Mouse (Mus musculus) layer of hippocampus, postnatal 36 days (tissue): ENCODE measurements around the gene Fsd2. TPM values are rescaled to one million over a fixed set of nuclear protein-coding genes. Genes with fewer than 3 reads are reported as not detected.

ENCODE experiments used
- total RNA-seq, 2 experiments: library from RNA; stranded (reverse); gene quantifications; 2 replicates each; pipeline ENCODE4 v1.2.3; 2021

Gene Fsd2
- total RNA-seq, 2 experiments from 2014 or later = 0.33 to 0.35 TPM

Other genes starting within 250 kb of the Fsd2 start
- gene Rps17, start 221.7 kb downstream of the Fsd2 start, total RNA-seq = 100 to 1,000 TPM; 546 to 562 TPM
- 100 to 1,000 TPM; 108 to 115 TPM for gene Cpeb1, start 111.5 kb downstream of the Fsd2 start, total RNA-seq
- 100 to 1,000 TPM; 163 to 170 TPM for gene Ap3b2, start 73.0 kb downstream of the Fsd2 start, total RNA-seq
- not detected for gene BC048679, start 68.7 kb downstream of the Fsd2 start, total RNA-seq
- gene Whamm, start 4.3 kb upstream of the Fsd2 start, total RNA-seq = 10 to 100 TPM; 17.9 to 19.7 TPM
- gene Homer2, start 140.6 kb upstream of the Fsd2 start, total RNA-seq = 10 to 100 TPM; 88.6 to 92.1 TPM
- 10 to 100 TPM; 68.4 to 75.5 TPM for gene Ramac, start 196.0 kb upstream of the Fsd2 start, total RNA-seq
- 10 to 100 TPM; 20.7 to 21.7 TPM for gene 3110040N11Rik, start 222.5 kb upstream of the Fsd2 start, total RNA-seq